Mouse (Mus musculus): ENCODE data around the gene Nop2.

Nop2 gene

GRCm38 (mm10) chr6:125101444-125101843 is 30.3 kb upstream of the Nop2 start:
- in situ Hi-C loops (cut with MboI; ENCODE audit: unreplicated experiment in 2 of 2): no loop called here

DNA sequence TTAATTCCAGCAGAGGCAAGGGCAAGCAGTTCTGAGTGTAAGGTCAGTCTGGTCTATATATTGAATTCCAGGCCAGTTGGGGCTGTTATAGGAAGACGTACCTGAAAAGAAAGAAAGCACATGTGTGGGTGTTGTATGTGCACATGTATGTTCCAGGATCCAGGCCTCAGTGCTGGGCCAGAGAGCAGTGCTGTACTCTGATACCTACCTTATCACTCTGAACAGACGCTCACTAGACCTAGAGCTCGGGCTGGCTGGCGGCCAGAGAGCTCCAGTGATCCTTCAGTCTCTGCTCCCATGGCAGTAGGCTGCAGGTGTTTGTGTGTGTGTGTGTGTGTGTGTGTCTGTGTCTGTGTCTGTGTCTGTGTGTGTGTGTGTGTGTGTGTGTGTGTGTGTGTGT is 27.5 kb upstream of the Nop2 start:
- in situ Hi-C loops (cut with MboI; ENCODE audit: unreplicated experiment in 2 of 2): no loop called here

DNA sequence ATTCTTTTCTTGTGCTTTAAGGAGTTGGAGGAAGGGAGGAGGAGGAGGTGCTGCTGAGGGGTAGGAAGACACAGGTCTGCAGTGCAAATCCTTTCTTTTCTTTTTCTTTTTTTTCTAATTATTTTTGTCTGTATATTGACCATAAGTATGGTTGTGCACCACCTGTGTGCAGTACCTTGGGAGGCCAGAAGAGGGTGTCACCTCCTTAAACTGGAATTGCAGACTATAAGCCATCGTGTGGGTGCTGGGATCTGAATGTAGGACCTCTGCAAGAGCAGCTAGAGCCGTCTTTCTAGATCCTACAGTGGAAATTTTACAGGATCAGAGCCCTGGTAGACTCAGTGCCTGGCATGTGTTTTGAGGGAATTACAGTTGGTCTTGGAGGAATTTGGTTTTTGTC is 24.0 kb upstream of the Nop2 start:
- in situ Hi-C loops (cut with MboI; ENCODE audit: unreplicated experiment in 2 of 2): no loop called here

DNA sequence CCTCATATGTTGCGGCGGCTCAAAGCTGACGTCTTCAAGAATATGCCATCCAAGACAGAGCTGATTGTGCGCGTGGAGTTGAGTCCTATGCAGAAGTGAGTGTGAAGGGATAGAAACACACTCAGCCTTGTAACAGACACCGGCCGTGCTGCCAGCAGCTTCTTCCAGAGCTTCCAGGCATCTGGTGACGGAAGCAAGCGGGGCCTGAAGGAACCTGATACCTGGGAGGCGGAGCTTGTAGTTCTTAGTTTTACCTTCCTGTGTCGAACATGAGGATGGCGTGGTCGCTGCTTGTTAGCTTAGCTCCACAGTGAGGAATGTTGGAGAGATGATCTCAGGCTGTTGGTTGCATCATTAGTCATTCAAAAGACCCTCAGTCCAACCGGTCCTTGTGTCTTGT is 22.3 kb upstream of the Nop2 start:
- in situ Hi-C loops (cut with MboI; ENCODE audit: unreplicated experiment in 2 of 2): no loop called here

DNA sequence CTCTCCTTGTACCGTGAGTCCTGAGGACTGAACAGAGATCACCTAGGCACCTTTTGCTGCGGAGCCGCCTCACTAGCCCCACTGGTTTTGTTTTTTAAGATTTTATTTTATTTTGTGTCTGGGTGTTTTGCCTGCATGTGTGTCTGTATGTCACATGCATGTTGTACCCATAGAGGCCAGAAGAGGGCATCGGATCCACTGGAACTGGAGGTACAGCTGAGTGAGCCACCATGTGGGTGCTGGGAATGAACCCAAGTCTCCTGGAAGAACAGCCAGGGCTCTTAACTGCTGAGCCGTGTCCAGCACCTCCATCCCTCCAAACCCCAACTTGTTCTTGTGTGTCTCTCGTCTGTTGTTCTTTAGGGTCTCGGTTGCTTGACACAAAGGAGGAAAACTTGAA is 20.8 kb upstream of the Nop2 start:
- in situ Hi-C loops (cut with MboI; ENCODE audit: unreplicated experiment in 2 of 2): no loop called here

- in situ Hi-C loops (cut with MboI; ENCODE audit: unreplicated experiment in 2 of 2): no loop called here
Measured at GRCm38 (mm10) chr6:125112553-125112952, 19.2 kb upstream of the Nop2 start.

DNA sequence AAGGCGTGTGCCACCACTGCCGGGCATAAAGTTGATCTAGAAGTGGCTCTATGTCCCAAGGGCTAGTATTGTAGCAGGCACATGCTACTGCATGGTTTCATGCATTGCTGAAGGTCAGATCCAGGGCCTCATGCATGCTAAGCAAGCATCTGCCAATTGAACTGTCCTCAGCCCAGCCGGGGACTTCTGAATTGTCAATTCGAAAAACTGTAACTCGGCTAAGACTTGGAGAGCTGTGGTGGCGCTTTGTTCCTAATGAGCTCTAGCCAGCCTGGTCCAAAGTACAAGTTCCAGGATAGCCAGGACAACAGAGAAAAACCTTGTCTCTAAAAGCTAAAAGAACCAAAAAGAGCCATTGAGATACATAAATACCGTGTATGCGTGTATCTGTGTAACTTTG is 12.3 kb upstream of the Nop2 start:
- in situ Hi-C loops (cut with MboI; ENCODE audit: unreplicated experiment in 2 of 2): no loop called here

GRCm38 (mm10) chr6:125128724-125129123 is 3.0 kb upstream of the Nop2 start:
- in situ Hi-C loops (cut with MboI; ENCODE audit: unreplicated experiment in 2 of 2): no loop called here

DNA sequence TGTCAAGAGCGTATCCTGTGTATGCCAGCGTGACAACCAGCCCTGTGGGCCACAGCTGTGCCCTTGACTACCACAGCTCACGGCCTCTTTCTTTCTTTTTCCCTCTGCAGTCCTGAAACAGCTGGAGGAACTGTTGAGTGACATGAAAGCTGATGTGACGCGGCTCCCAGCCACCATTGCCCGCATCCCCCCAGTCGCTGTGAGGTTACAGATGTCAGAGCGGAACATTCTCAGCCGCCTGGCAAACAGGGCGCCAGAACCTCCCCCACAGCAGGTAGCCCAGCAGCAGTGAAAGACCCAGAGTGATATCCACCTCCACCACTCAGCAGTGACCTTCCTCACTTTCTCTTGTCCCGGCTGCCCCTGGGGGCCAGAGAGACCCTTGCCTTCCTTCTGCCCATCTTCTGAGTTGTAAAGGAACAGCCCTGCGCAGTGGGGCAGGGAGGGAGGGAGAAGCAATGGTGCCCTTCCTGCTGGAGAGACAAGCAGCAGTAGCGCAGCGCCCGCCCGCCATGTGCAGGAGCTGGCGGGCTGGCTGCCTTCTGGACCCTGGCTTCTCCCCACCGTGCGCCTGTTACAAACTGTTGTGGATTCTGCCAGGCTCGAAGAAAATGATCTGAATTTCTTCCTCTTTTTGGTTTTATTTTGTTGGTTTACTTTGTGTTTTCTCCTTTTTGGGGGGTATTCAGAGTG is 1.9 kb upstream of the Nop2 start:
- in situ Hi-C loops (cut with MboI; ENCODE audit: unreplicated experiment in 2 of 2): loop anchor here in 1 of 2 experiments (5.0 kb wide), 1 partner anchor 33 kb away; the partner anchor contains the start of gene Chd4

DNA sequence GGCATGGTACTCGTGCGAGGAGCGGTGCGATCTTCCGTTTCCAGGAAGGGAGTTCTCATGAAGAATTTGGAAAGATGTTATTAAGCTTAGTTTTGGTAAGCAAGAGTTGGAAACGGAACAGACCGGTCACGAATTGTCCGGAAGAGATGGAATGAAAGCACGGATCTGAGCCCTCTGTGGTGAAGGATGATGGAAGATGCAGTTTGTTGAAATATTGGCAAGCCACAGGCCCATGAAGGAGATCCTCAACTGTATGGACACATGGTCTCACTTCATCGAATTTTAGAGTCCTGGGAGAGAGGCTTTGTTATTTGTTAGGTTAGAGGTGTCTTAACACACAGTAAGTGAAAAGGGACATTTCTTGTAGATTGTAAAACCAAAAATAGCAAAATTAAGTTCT is 761 bp downstream of the Nop2 start:
- in situ Hi-C loops (cut with MboI; ENCODE audit: unreplicated experiment in 2 of 2): loop anchor here in 1 of 2 experiments (5.0 kb wide), 1 partner anchor 35 kb away; the partner anchor contains the start of gene Chd4

GRCm38 (mm10) chr6:125137002-125137671 is 5.4 kb downstream of the Nop2 start:
- in situ Hi-C loops (cut with MboI; ENCODE audit: unreplicated experiment in 2 of 2): no loop called here

- in situ Hi-C loops (cut with MboI; ENCODE audit: unreplicated experiment in 2 of 2): no loop called here
Measured at GRCm38 (mm10) chr6:125139747-125140146, 8.0 kb downstream of the Nop2 start.

DNA sequence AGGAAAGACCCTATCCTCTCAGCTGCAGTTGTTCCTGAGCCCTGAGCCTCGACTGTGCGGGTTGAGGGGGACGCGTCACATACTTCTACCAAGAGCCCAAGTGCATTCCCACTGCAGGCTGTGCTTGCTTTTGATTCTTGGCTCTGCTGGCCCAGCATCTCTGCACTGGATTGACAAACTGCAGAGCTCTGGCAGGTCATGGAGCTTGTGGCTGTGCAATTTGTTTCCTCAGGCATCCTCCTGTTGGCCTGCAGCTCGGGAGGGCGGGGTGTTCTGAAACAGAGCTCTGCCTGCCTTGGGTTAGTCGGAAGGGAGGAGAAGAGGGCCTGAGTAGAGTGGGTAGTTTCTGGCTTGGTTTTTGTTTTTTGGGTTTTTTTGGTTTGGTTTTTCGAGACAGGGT is 10.7 kb downstream of the Nop2 start:
- in situ Hi-C loops (cut with MboI; ENCODE audit: unreplicated experiment in 2 of 2): no loop called here

DNA sequence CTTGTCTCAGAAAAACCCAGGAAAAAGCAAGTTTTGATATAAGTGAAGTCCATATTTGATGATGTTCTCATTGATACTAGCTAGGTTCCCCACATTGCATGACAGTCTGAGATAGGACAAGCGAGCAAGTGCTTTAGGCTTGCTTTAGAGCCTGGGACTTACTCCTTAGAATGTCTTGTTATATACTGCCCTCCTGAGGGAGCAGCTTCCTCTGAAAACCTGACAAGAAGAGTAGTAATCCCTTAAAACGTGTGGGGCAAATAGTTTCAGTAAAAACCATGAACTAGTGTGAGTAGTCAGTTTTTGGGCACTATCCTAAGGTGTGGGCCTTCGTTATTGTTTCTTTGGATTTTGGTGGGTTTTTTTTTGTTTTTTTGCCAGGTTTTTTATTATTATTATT is 11.4 kb downstream of the Nop2 start:
- in situ Hi-C loops (cut with MboI; ENCODE audit: unreplicated experiment in 2 of 2): no loop called here

DNA sequence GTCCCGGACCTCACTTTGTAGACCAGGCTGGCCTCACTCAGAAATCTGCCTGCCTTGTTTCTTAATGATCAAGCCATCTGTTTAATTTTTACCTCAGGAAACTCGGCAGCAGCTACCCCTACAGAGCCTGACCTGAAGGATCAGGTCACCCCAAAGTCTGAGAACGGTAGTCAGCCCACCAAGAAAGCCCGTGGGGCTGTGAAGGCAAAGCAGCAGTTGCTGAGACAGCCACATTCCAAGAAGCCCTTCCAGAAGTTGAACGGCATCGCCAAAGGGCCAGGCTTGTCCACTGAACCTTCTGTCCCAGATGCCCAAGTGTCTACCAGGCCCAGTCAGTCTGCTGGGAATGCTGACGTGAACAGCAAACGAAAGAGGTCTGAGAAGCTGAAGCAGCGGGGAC is 12.2 kb downstream of the Nop2 start:
- in situ Hi-C loops (cut with MboI; ENCODE audit: unreplicated experiment in 2 of 2): no loop called here

- in situ Hi-C loops (cut with MboI; ENCODE audit: unreplicated experiment in 2 of 2): no loop called here
Measured at GRCm38 (mm10) chr6:125145001-125145400, 13.3 kb downstream of the Nop2 start, which contains the start of gene Iffo1. TSS of gene Iffo1 (plus strand) at chr6:125145241.

DNA sequence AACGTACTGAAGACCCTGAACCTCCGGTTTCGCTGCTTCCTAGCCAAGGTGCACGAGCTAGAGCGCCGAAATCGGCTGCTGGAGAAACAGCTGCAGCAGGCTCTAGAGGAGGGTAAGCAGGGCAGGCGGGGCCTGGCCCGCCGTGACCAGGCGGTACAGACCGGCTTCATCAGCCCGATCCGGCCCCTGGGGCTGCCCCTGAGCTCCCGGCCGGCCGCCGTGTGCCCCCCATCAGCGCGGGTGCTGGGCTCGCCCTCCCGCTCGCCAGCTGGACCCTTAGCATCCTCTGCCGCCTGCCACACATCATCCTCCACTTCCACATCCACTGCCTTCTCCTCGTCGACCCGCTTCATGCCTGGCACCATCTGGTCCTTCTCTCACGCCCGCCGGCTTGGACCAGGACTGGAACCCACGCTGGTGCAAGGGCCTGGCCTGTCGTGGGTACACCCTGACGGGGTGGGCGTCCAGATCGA is 13.8 kb downstream of the Nop2 start:
- in situ Hi-C loops (cut with MboI; ENCODE audit: unreplicated experiment in 2 of 2): no loop called here

GRCm38 (mm10) chr6:125146148-125146547 is 14.4 kb downstream of the Nop2 start:
- in situ Hi-C loops (cut with MboI; ENCODE audit: unreplicated experiment in 2 of 2): no loop called here

- in situ Hi-C loops (cut with MboI; ENCODE audit: unreplicated experiment in 2 of 2): no loop called here
Measured at GRCm38 (mm10) chr6:125146797-125147196, 15.1 kb downstream of the Nop2 start.

- in situ Hi-C loops (cut with MboI; ENCODE audit: unreplicated experiment in 2 of 2): no loop called here
Measured at GRCm38 (mm10) chr6:125147329-125147728, 15.6 kb downstream of the Nop2 start.

- in situ Hi-C loops (cut with MboI; ENCODE audit: unreplicated experiment in 2 of 2): no loop called here
Measured at GRCm38 (mm10) chr6:125148251-125148925, 16.7 kb downstream of the Nop2 start.
